Mouse (Mus musculus) kidney, embryonic 16.5 days (tissue): ENCODE measurements around the gene Ptms. TPM values are rescaled to one million over a fixed set of nuclear protein-coding genes. Genes with fewer than 3 reads are reported as not detected.

ENCODE experiments used
- ATAC-seq: fragments of 200-750 bp; cut with Nextera tagmentation; 2 replicates; pipeline ENCODE4 v1.8.0; 2017; ENCODE audit warnings: moderate TSS enrichment; ENCODE audit not compliant: low FRiP score, low TSS enrichment
- H3K27ac ChIP-seq: fragments of 300-500 bp; sonication (generic); 2 replicates; pipeline ENCODE4 v1.5.1; 2014; ENCODE audit warnings: low read length
- H3K27me3 ChIP-seq: fragments of 300-500 bp; sonication (generic); 2 replicates; pipeline ENCODE4 v1.6.1; 2014; ENCODE audit warnings: low read length, control low read depth, mixed read lengths; ENCODE audit not compliant: insufficient read depth
- H3K36me3 ChIP-seq: fragments of 300-500 bp; sonication (generic); 2 replicates; pipeline ENCODE4 v1.6.1; 2014; ENCODE audit warnings: low read length, control low read depth, mixed read lengths; ENCODE audit not compliant: insufficient read depth
- H3K4me1 ChIP-seq: fragments of 300-500 bp; sonication (generic); 2 replicates; pipeline ENCODE4 v1.6.1; 2014; ENCODE audit warnings: low read length, control low read depth, mixed read lengths; ENCODE audit not compliant: insufficient read depth
- H3K4me2 ChIP-seq: fragments of 300-500 bp; sonication (generic); replicated peaks from 2 replicates; pipeline ENCODE4 v1.6.1; 2014; ENCODE audit warnings: low read depth, low read length
- H3K4me3 ChIP-seq: fragments of 300-500 bp; sonication (generic); 2 replicates; pipeline ENCODE4 v1.5.1; 2014; ENCODE audit warnings: mild to moderate bottlenecking, low read length
- H3K9ac ChIP-seq: fragments of 300-500 bp; sonication (generic); replicated peaks from 2 replicates; pipeline ENCODE4 v1.6.1; 2014; ENCODE audit warnings: low read length
- H3K9me3 ChIP-seq: fragments of 300-500 bp; sonication (generic); 2 replicates; pipeline ENCODE4 v1.6.1; 2016; ENCODE audit warnings: low read length, control low read depth
- WGBS: fragments of 180-500 bp; shearing (Covaris S2); extraction: QIAGEN DNeasy Blood & Tissue Kit; methylation state at CpG from one replicate; pipeline ENCODE4 v1.1.7; 2014; 5-methylcytosine and 5-hydroxymethylcytosine counted together
- polyA plus RNA-seq: library from polyadenylated mRNA; unstranded; fragments of >200 nt; fragmentation: Nextera tagmentation; extraction: Ambion mirVana; gene quantifications from 2 replicates; pipeline ENCODE4 v1.2.1, GENCODE M21; 2015

Ptms gene
- polyA plus RNA-seq, 1 experiment from 2014 or later: 269 TPM

DNA sequence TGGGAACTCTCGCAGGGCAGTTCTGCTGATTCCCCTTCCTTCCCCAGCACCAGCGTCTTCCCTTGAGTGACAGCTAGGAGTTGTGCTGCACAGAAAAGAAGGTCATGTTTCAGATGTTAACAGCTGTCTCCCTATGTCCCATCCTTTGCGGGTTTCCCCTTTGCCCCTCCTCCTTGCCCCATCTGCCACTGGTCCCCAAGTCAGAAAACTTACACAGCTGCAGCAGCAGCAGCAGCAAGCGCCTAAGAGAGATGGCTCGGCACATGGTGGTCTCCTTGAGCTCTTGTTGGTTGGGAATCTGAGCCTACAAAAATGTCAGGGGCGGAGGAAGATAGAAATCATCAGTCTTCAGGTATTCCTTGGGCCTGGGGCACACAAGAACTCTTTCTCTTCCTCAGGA, 40.5 kb downstream of the Ptms start:
- H3K9me3 ChIP-seq: no peaks in the 10 kb centered on the region
- WGBS: 48% methylated on average over 6 of the region's 6 CpGs
- no peak overlapping the region for H3K4me2 ChIP-seq
- no peaks in the 10 kb centered on the region for H3K36me3 ChIP-seq
- no peaks in the 10 kb centered on the region for H3K4me1 ChIP-seq
- H3K27me3 ChIP-seq: no peaks in the 10 kb centered on the region
- no peak for ATAC-seq
- no peak overlapping the region for H3K4me3 ChIP-seq
- no peak overlapping the region for H3K9ac ChIP-seq
- no peak overlapping the region for H3K27ac ChIP-seq

DNA sequence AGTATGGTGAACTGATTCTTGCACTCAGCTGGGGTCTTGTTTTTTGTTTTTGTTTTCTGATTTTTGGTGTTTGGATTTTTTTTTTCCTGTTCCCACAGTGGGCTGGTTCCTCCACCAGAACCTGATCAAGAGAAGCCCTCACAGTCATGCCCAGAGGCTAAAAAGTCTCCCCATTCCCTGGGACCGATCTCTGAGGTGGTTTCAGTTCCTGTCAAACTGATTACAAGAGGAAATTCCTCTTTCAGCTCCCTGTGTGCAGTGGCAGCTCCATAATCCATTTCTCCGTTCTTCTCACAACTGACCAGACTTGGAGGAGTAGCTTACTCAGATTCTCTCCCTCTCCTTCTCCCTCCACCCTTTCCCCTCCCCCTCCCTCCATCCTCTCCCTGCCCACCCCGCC, 45.6 kb downstream of the Ptms start:
- Histone ChIP-seq H3K4me1 (no peaks in the 10 kb centered on the region), H3K9me3 (no peaks in the 10 kb centered on the region), H3K27me3 (no peaks in the 10 kb centered on the region), H3K27ac (no peak overlapping the region), H3K9ac (no peak overlapping the region), H3K4me3 (no peak overlapping the region), H3K4me2 (no peak overlapping the region), H3K36me3 (no peaks in the 10 kb centered on the region)
- 41% methylated on average over 2 of the region's 3 CpGs for WGBS
- no peak for ATAC-seq

DNA sequence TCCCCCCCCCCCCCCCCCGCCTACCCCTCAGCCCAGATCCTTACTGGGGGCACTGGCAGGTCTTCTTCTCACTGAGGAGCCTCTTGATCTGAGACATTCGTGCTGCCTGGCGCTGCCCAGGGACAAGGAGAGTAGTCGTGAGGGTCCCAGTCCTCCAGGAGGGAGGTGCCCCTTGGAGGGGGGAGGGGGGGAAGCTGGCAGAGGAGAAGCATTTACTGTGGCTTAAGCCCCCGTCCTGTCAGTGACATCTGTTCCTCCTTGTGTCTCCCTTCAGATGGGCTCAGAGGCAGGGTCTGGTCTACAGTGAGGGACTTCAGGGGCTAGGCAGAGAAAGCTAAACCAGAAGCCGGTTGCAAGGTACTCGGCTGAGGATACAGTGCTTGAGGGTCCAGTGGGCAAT, 53.3 kb downstream of the Ptms start:
- WGBS: 60% methylated on average over 6 of the region's 7 CpGs
- Histone ChIP-seq H3K27me3 (peaks cover 8% of the 10 kb centered on the region; the same call in 1 of the 2 replicates), H3K27ac (no peak overlapping the region)

DNA sequence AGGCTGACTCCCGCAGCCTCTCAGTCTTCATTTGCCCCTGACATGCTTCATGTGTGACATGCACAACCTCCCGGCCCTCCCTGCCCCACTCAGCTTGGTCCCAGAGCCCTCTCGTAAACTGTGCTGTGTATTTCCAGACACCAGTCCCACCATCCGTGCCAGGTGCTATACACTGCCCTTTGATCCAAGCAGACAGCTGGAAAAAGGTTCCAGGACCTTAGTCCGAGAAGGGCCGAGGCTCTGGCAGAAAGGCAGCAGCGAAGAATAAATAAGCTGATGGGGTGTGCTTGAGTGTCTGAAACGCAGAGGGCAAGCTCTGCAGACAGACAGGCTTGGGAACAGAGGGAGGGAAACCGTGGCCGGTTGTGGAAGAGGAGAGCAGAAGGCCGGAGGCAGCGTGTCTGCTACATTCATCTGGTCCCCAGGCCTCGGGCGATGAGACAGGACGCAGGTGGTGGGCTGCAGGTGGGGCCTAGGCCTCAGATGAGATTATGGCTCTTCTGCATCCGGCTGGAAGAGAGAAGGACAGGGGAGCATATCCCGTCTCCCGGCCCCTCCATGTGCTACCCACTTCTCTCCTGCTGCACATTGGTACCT, 54.0 kb downstream of the Ptms start:
- H3K4me1 ChIP-seq: peaks cover 25% of the 10 kb centered on the region
- peaks cover 8% of the 10 kb centered on the region; the same call in 1 of the 2 replicates for H3K27me3 ChIP-seq
- no peaks in the 10 kb centered on the region for H3K9me3 ChIP-seq
- no peak overlapping the region for H3K4me3 ChIP-seq
- H3K4me2 ChIP-seq: no peak overlapping the region
- no peak overlapping the region for H3K27ac ChIP-seq
- no peak overlapping the region for H3K9ac ChIP-seq
- no peaks in the 10 kb centered on the region for H3K36me3 ChIP-seq
- WGBS: 51% methylated on average over 18 of the region's 18 CpGs
- no peak for ATAC-seq

More for the DNA sequence above, 53.3 kb downstream of the Ptms start:
- Histone ChIP-seq H3K9ac (no peak overlapping the region), H3K9me3 (no peaks in the 10 kb centered on the region), H3K4me1 (peaks cover 24% of the 10 kb centered on the region), H3K4me2 (no peak overlapping the region), H3K4me3 (no peak overlapping the region), H3K36me3 (no peaks in the 10 kb centered on the region)
- no peak for ATAC-seq

Other genes with a start within 250 kb of the Ptms start
- gene Emg1, start 207.9 kb downstream of the Ptms start, polyA plus RNA-seq: 202 and 219 TPM in 2 replicates
- 403 and 405 TPM in 2 replicates for gene Phb2, start 207.8 kb downstream of the Ptms start, polyA plus RNA-seq
- gene Ptpn6, start 181.4 kb downstream of the Ptms start, polyA plus RNA-seq: 13.8 and 16.4 TPM in 2 replicates
- 527 and 541 TPM in 2 replicates for gene Grcc10, start 178.7 kb downstream of the Ptms start, polyA plus RNA-seq
- gene Gm45234, start 164.1 kb downstream of the Ptms start, polyA plus RNA-seq: 0.14 TPM in 1 of 2 replicates, not detected in the other
- 16.4 and 20.2 TPM in 2 replicates for gene Atn1, start 163.6 kb downstream of the Ptms start, polyA plus RNA-seq
- gene Eno2, start 150.4 kb downstream of the Ptms start, polyA plus RNA-seq: 10.9 and 15.3 TPM in 2 replicates
- 1.0 and 1.2 TPM in 2 replicates for gene Lrrc23, start 140.4 kb downstream of the Ptms start, polyA plus RNA-seq
- 20.9 and 21.5 TPM in 2 replicates for gene Spsb2, start 111.4 kb downstream of the Ptms start, polyA plus RNA-seq
- 851 and 866 TPM in 2 replicates for gene Tpi1, start 105.8 kb downstream of the Ptms start, polyA plus RNA-seq
- 174 TPM in 2 replicates for gene Usp5, start 90.6 kb downstream of the Ptms start, polyA plus RNA-seq
- gene Cdca3, start 90.6 kb downstream of the Ptms start, polyA plus RNA-seq: 187 and 193 TPM in 2 replicates
- gene Gnb3, start 79.8 kb downstream of the Ptms start, polyA plus RNA-seq: 1.7 and 1.8 TPM in 2 replicates
- gene P3h3, start 62.4 kb downstream of the Ptms start, polyA plus RNA-seq: 10.4 and 19.3 TPM in 2 replicates
- 1.1 and 1.4 TPM in 2 replicates for gene Gpr162, start 56.1 kb downstream of the Ptms start, polyA plus RNA-seq
- 0.10 and 0.28 TPM in 2 replicates for gene Cd4, start 31.9 kb downstream of the Ptms start, polyA plus RNA-seq
- gene Lag3, start 8.4 kb downstream of the Ptms start, polyA plus RNA-seq: 1.3 and 2.6 TPM in 2 replicates
- gene Mlf2, start 11.3 kb upstream of the Ptms start, polyA plus RNA-seq: 366 and 380 TPM in 2 replicates
- gene Cops7a, start 45.4 kb upstream of the Ptms start, polyA plus RNA-seq: 178 and 179 TPM in 2 replicates
- gene Pianp, start 76.6 kb upstream of the Ptms start, polyA plus RNA-seq: 2.1 and 2.3 TPM in 2 replicates
- gene Zfp384, start 89.0 kb upstream of the Ptms start, polyA plus RNA-seq: 13.7 and 14.7 TPM in 2 replicates
- gene Ing4, start 119.7 kb upstream of the Ptms start, polyA plus RNA-seq: 152 and 158 TPM in 2 replicates
- 16.3 and 20.4 TPM in 2 replicates for gene Acrbp, start 129.6 kb upstream of the Ptms start, polyA plus RNA-seq
- gene Lpar5, start 147.8 kb upstream of the Ptms start, polyA plus RNA-seq: 0.30 and 0.60 TPM in 2 replicates
- gene Chd4, start 175.9 kb upstream of the Ptms start, polyA plus RNA-seq: 72.0 and 80.4 TPM in 2 replicates
- gene Nop2, start 211.8 kb upstream of the Ptms start, polyA plus RNA-seq: 68.6 and 69.3 TPM in 2 replicates
- gene Iffo1, start 225.1 kb upstream of the Ptms start, polyA plus RNA-seq: 7.9 and 8.7 TPM in 2 replicates
- 2,036 and 2,102 TPM in 2 replicates for gene Gapdh, start 246.4 kb upstream of the Ptms start, polyA plus RNA-seq